Mouse (Mus musculus): ENCODE results near the gene Cadm3.
A peak's percentile ranks its signal among the peaks of the same experiment; 100 is the strongest.

DNA sequence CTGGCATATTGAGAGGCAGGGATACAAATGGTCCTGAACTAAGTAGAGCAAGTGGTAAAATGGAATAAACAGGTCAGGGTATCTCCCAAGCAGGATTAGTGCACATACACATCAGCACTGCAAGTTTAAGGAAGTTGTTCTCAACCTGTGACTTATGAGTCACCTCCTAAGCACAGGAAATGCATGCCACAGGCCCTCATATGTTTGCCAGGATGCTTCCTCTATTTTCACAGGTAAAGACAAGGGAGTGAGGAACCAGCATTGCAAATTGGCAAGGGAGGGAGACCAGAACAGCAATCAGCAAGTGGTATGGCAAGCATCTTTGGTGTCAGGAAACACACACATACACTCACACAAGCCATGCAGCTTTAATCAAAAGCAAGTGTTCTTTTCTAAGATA is 41.6 kb upstream of the Cadm3 start:
- TF ChIP-seq TBP (conservative IDR thresholded peaks at IDR 0.05; ENCODE audit: low read depth, low read length) (no peak), CTCF (conservative IDR thresholded peaks at IDR 0.05 in 1 of 2, IDR thresholded peaks at IDR 0.05 in 1 of 2; ENCODE audit: low read depth in 2 of 2, low read length in 2 of 2) (no peak), ZNF384 (IDR thresholded peaks at IDR 0.05; ENCODE audit: low read depth, low read length) (no peak), ETS1 (conservative IDR thresholded peaks at IDR 0.05; ENCODE audit: low read depth, low read length) (peak; percentile 58), MAZ (IDR thresholded peaks at IDR 0.05; ENCODE audit: low read depth, low read length) (no peak), POLR2A (IDR thresholded peaks at IDR 0.05; ENCODE audit: low read depth, low read length) (no peak), POLR2AphosphoS2 (IDR thresholded peaks at IDR 0.05; ENCODE audit: low read depth, low read length) (no peak), USF1 (IDR thresholded peaks at IDR 0.05; ENCODE audit: low read depth, low read length) (no peak), CHD2 (IDR thresholded peaks at IDR 0.05; ENCODE audit: low read length) (no peak), E2F4 (IDR thresholded peaks at IDR 0.05; ENCODE audit: insufficient replicate concordance, low read depth, low read length) (no peak), IRF4 (IDR thresholded peaks at IDR 0.05; ENCODE audit: low read depth, low read length) (no peak; the same call in 1 of the 2 replicates), ZC3H11A (IDR thresholded peaks at IDR 0.05; ENCODE audit: low read depth, low read length) (no peak)
